Mouse (Mus musculus): Measurements from ENCODE around the gene Kank1.

Gene Kank1

DNA sequence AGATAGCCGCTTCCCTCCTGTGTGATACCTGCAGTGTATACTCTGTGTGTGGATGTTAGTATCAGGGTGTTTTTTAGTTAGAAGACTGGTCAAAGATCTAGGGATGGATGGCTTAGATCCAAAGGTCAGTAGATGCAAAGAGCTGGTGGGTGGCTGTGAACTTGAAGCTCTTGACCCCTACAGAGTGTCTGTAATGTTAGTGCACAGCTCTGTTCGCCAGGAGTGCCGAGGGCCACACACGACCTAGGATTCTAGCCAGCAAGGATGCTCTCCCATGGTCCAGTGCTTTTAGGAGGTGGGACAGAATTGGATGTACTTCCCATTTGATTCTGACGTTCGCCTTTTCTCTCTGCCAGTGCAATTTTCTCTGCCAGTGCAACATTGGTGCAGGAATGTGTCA lies 201.5 kb downstream of the Kank1 start:
- DNase-seq (ENCODE audit: low spot score in 2 of 2): no peak

DNA sequence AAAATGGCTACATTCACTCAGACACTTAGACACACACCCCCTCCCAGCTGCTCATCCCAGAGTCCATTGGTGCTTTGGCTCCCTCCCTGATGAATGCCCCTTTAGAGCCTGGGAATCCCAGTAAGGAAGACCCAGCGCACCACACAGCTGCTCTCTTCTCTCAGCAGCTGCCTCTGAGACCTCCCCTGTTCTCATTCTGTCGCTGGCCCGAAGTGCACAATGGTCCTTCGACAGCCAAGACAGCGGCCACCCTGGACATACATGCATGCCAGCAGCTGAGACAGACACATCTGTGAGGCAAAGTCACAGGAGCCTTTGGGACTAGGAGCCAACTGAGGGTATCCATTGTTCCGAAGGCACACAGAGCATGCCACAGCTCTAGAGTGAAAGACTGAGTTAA lies 203.0 kb downstream of the Kank1 start:
- DNase-seq (ENCODE audit: low spot score in 2 of 2): no peak

DNA sequence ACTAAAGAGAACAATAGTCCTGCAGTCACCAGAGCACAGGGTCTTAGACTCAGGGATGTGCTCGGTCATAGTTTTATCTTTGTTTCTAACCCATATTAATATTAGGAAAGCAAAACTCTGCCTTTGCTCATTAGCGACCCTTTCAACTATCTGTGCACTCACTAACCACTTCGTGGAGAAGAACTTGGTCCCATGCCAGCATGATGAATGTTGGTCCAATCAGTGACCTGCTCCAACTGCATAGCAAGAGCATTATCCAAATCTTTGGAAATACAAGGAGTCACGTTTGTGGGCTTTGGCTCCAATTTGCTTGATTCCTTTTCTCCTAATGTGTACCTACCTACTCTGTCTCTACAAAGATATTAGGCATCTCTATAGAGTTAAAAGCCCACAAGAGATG lies 204.0 kb downstream of the Kank1 start:
- DNase-seq (ENCODE audit: low spot score in 2 of 2): no peak

DNA sequence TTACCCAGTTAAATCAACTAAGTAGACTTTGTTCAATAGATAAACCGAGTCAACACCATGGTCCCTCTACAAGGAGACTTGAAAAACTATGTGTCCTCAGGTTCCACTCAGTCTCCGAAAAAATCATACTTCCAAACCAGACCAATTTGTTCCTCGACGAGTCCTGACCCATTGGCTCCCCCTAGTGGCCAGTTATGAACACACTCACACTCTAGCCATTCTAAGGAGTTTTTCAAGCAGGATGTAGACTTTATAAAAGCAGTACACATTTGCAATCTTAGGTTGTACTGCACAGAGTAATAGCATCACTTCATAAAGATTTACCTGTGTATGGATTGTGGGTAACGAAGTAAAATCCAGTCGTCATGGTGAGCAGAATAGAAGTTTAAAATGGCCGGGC lies 208.3 kb downstream of the Kank1 start:
- DNase-seq (ENCODE audit: low spot score in 2 of 2): peak in 1 of 2 experiments; percentile 49

DNA sequence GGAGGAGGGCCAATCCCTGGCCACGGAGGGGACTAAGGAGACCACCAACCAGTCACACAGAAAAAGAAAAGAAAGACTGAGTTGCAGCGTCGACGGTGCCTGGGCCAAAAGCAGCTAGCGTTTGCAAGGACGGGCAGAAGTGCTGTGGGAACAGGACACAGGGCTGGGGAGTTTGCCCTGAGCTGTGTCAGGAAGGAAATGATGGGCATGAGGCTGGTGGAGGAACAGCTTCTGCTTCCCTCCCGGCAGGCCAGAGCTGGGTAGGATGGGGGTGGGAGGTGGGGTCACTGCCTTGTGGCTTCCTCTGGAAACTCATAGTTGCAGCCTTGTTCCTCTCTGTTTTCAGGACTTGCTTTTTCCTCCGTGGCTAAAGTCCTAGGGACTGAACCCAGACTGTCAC lies 209.1 kb downstream of the Kank1 start:
- DNase-seq (ENCODE audit: low spot score in 2 of 2): no peak

DNA sequence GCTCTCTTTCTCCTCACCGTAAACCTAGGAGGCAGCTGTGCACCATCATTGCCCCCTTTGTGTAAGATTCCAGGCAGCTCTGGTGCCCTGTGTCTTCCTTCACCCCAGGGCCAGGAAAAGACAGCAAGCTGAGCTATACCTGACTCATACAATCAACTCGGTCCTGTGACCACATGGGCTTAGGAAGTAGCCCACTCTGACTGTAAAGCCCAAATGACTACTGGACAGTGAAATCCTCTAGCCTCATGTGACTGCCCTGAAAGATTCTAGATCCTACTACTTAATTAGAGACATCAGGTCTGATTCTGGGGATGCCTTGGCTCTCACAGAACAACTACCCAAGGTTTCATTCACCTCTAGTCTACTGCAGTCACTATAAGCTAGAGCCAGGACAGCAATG lies 209.9 kb downstream of the Kank1 start:
- DNase-seq (ENCODE audit: low spot score in 2 of 2): no peak

DNA sequence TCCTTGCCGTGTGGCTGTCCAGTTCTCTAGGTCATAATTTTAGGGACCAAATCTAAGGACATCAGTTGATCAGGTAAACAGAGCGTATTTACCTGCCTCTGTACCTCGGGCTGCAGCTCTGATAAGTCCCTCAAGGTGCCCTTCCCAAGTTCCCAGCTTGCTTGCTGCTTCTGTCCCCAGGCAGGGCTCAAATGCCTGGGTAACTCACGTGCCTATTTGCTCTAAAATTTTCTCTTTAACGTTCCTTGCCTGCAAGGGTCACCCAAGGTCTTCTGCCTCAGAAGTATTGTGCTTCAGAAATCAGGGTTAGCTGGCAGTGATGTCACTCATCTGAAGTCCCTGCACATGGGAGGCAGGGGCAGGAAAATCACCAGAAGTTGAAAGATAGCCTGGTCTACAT lies 210.6 kb downstream of the Kank1 start:
- DNase-seq (ENCODE audit: low spot score in 2 of 2): no peak

DNA sequence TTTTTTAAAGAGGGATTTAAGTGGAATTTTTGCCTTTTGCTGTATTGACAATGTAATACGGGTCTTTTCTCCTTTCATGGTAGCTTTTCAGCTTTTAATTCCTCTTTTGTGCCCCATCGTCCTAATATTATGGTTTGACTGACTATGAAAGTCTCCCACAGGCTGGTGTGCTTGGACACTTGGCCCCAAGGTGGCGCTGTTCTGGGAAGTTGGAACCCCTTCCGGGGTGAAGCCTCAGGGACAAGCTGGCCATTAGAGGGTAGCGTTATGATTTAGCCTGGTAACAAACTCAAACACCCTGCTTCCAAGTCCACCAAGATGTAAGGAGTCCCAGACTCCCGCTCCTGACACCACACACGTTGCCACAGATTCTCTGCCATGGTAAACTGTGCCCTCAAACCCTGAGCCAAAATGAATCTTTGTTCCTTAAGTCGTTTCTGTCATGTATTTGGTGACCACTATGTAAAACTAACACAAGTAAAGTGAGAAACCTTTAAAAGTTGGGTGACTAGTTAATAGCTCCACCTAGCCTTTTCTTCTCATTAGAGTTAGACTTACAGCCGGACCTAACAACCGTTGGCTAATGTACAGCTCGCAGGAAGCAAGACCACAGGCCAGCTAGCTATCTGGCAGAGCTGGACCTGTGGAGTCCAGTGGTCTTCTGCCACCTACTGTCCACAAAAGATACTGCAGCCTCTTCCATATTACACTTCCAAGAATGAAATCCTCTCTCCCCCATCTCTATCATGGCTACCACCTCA lies 214.3 kb downstream of the Kank1 start:
- peak in 1 of 2 experiments; percentile 25 for DNase-seq (ENCODE audit: low spot score in 2 of 2)

DNA sequence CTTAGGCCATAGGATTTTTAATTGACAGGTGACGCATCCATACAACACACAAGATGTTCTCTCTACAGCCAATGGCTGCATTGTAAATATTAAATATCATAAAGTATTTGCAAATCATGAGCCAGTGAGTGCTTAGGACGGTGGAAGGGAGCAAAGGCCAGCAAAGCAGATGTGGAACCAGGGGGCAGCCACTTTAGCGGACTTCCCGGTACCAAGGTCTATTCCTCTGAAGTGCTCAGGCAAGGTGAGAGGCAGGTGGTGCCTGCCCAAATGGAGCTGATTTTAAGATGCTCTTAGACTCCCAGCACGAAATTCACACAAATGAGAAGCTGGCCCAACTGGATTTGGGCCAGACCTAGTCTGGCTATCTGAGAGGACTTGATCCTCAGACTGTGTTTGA lies 216.4 kb downstream of the Kank1 start:
- no peak for DNase-seq (ENCODE audit: low spot score in 2 of 2)

DNA sequence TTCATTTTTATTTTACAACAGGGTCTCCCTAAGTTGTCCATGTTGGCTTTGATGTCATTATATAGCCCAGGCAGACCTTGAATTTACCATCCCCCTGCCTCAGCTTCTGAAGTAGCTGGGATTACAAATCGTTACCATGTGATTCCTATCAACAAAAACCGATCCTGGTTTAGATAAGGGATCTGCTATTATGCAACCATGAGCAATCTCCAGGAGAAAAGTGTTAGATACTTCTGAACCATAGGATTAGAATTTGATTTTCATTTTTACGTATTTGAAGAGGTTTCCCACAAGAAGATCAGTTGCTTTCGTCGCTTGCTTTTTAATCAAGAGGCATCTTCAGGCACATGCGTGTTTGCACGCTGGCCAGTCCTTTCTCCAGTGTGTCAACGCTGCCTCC lies 224.0 kb downstream of the Kank1 start:
- no peak for DNase-seq (ENCODE audit: low spot score in 2 of 2)

DNA sequence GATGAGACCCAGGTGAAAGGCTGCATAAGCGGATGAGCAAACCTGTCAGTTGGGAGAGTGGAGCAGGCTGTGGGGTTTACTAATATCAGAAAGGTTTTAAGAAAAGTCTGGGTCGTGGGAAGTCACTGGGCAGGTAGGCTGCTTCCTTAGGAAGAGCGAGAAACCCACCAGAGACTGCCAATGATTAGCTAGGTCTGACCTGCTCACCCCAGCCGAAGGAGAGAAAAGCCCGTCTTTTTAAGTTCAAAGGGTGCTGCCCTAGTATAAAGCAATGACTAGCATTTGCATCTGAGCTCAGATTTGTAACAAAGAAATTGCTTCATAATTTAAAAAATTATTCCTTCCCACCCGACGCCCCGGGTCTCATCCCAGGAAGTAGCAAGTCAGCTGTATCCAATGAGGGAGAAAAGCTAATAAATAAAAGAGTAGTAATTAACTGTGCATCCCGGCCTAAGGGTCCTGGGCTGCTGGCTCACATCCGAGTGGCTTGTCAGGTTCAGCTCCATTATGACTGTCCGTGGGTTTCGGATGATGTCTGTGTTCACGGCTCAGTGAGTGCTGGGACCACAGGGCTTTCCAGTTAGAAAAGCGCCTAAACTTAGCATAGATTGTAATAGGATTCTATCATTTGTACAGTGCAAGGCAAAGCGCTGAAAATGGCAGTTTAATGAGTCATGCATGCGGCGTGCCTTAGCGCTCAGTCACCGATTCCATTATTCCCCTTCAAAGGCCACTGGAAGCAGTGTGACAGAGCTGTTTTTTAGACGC lies 225.0 kb downstream of the Kank1 start:
- DNase-seq (ENCODE audit: low spot score in 2 of 2): no peak

DNA sequence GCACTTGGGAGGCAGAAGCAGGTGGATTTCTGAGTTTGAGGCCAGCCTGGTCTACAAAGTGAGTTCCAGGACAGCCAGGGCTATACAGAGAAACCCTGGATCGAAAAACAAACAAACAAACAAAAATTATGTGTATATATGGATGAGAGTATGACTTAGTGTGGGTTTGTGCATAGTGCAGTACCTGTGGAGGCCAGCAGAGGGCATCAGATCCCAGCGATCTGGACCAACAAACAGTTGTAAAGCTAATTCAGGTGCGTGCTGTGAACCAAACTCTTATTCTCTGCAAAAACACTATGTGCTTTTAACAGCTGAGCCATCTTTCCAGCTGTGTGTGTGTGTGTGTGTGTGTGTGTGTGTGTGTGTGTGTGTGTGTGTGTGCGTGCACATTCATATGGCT lies 239.0 kb downstream of the Kank1 start:
- DNase-seq (ENCODE audit: low spot score in 2 of 2): peak in 1 of 2 experiments; percentile 12

DNA sequence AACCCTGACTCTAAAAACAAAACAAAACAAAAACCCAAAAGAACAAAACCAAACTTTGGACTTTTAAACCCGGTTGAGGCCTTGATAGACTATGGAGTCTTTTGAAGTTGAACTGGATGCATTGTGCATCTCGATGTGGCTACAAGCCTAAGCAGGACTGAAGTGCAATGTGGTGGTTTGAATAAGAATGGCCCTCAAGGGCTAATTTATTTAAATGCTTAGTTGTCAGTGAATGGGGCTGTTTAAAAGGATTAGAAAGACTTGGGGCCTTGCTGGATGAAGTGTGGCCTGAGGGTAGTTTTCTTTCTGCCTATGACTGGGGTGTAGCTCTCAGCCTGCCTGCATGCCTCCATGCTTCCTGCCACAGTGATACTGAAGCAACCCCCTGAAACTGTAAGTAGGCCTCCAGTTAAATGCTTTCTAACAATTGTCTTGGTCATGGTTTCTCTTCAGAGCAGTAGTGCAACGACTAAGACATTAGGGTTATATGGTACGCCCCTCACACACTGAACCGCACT lies 242.4 kb downstream of the Kank1 start:
- no peak for DNase-seq (ENCODE audit: low spot score in 2 of 2)

DNA sequence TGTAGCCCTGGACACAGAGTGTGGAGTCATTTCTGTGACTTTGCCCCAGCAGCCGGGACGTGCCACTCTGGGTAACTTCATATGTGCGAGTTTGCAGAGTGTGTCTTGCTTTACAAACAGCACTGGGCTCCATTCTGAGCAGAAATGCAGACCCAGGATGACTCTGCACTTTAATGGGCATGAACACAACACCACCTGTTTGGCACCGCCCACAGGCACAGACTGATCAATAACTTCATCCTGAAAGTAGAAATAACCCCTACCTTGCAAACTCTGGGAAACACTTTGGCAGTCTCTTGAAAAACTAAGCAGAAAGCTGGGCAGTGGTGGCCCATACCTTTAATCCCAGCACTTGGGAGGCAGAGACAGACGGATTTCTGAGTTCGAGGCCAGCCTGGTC lies 244.0 kb downstream of the Kank1 start:
- DNase-seq (ENCODE audit: low spot score in 2 of 2): no peak
